Mouse (Mus musculus) kidney, adult 8-10 months (tissue): ENCODE results near the gene Dhx32.
"Not testable (repeated sequence)": the region's sequence is repeated elsewhere in the genome, so short reads cannot be mapped to it uniquely, and the experiment has no call there.

Experiments
- DNase-seq, 2 experiments: peaks; one replicate each; pipeline ENCODE4 v3.0.0; 2022

The Dhx32 gene

DNA sequence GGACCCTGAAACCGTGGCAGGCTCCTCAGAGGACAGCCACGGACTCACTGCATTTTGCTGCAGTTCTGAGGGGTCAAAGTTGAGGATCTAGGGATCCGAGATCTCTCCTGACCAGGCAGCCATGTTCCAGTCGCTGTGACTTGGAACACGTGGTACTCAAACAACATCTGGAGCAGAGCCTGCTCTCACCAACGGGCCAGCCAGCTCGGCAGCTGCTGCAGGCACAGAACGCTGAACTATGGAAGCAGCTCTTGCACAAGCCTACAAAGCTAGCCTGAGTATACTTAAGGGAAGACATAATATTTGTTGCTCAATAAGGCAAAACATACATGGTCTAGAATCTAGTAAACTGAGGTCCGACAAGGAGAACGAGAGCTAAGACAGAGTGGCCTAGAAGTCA is 57.0 kb downstream of the Dhx32 start:
- DNase-seq: no peak

DNA sequence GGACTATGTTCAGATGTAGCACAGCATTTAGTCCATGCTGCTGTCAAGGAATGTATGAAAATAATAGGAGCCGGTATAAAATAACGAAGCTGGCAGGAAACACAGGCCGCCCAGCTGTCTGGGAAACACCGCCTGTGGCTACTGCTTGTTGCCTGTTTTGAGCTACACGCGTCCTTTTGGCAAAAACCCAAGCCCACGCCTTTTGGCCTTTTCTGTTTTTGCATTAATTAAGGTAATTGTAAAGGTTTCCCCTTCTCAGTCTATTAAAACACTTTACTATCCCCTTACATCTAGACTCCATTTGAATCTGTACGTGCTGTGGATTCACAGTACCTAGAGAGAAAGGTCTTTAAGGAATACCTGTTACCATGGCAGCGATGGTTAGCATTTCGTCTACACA is 57.7 kb downstream of the Dhx32 start:
- DNase-seq: no peak

DNA sequence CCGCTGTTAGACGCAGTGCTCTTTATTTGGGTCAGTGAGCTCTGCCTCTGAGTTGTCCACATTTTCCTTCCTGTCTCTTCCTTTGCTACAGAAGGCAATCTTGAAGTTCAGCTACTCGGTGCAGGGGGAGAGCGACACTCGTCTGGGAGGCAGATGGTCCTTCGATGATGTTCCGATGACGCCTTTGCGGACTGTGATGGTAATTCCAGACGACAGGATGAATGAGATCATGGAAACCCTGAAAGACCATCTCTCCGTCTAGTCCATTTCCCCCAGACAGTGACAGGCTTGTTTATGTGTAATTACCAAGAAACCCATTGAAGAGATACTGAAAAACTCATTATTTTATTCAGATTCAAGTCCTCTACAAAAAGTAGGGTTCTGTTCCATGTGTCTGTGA is 61.9 kb downstream of the Dhx32 start:
- no peak for DNase-seq

GRCm38 (mm10) chr7:133718580-133718979 is 63.9 kb downstream of the Dhx32 start:
- no peak for DNase-seq

- DNase-seq: no peak
Observed at GRCm38 (mm10) chr7:133715387-133715786, 67.1 kb downstream of the Dhx32 start.

- DNase-seq: no peak
Observed at GRCm38 (mm10) chr7:133707301-133707700, 75.2 kb downstream of the Dhx32 start.

DNA sequence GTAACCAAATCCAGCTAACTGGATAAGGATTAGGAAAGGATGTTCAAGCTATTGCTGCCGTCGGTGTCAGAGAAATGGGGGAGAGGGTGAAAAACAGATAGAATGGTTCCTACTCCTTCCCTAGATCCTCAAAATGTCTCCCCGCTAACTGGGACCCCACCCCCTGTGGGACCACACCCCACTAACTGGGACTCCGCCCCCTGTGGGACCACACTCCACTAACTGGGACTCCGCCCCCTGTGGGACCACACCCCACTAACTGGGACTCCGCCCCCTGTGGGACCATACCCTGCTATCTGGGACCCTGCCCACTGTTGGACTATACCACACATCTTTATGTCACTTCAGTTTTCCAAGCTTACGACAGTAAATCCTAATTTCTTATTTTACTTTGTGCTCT is 78.6 kb downstream of the Dhx32 start:
- DNase-seq: no peak

DNA sequence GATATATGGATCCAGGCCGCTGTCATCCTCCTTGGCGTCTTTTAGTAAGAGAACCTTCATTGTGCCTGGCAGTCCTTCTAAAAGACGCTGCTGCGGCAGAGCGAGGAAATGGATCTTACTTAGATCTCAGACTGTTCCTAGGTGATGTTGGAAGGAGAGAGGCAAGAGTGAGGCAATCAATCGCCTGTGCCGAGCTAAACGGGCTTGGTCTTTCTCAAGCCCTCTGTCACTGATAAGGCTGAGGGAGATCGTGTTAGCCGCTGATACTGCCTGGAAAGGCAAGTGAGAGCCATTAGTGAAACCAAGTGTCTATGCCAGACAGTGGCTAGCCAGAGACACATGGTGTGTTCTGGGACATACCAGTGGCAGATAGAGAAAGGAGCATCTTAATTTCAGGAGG is 80.2 kb downstream of the Dhx32 start:
- DNase-seq: no peak

- no peak for DNase-seq
Observed at GRCm38 (mm10) chr7:133701366-133701765, 81.2 kb downstream of the Dhx32 start.

- DNase-seq: no peak
Observed at GRCm38 (mm10) chr7:133699885-133700284, 82.6 kb downstream of the Dhx32 start.

- no peak for DNase-seq
Observed at GRCm38 (mm10) chr7:133698021-133698709, 84.4 kb downstream of the Dhx32 start.

DNA sequence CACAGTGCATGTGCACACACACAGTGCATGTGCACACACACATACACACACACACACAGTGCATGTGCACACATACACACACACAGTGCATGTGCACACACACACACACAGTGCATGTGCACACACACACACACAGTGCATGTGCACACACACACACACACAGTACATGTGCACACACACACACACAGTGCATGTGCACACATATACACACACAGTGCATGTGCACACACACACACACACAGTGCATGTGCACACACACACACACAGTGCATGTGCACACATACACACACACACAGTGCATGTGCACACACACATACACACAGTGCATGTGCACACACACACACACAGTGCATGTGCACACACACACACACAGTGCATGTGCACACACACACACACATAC is 96.9 kb downstream of the Dhx32 start:
- not testable (repeated sequence) for DNase-seq

- no peak for DNase-seq
Observed at GRCm38 (mm10) chr7:133684701-133685100, 97.8 kb downstream of the Dhx32 start.

DNA sequence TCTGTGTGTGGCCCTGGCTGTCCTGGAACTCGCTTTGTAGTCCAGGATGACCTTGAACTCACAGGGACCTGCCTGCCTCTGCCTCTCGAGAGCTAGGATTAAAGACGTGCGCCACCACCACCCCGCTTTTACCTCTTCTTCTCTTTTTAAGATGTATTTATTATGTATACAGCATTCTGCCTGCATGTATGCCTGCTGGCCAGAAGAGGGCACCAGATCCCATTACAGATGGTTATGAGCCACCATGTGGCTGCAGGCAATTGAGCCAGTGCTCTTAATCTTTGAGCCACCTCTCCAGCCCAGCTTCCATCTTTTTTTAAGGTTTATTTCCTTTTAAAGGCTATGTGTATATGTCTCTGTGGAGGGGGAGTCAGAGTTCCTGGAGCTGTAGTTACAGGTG is 98.4 kb downstream of the Dhx32 start:
- DNase-seq: no peak

DNA sequence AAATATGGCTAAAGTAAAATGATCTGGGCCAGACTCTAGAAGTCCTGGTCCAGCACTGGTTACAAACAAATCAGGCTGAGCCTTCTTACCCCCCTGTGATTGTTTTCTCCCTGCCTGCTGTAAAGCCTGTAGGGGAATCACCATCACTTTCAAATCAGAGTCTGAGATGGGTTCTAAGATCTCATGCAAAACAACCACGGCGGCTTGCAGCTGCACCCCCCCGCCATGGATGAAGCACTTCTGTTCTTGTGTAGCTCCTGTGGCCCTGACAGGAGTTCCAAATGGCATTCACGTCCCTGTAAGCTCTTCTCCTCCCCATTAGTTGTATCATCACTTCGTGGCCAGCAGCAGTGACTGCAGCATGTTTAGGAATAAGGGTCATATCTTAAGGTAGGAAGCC is 98.9 kb downstream of the Dhx32 start:
- no peak for DNase-seq

DNA sequence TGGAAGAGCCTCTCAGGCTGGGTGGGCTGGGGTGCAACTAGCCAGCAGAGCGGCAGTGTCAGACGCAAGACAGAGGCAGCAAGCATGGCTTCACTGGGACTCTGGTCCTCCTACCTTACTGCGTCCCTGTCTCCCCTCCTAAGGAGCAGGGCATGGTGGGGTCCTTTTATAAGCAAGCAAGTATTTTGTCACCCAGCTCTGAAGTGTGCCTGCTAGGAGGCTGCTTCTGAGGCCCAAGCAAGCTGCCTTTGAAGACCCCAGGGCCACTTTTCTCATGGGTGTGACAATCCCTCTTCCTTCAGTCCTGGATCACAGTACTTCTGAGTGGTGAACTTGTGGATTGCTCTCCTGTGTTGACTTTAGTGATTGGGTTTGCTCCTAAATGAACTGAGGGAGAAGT is 102.6 kb downstream of the Dhx32 start, which contains the start of gene Mmp21:
Gene Mmp21, minus strand, starts transcription at position 101 of the 400 bp plus-strand sequence.
- no peak for DNase-seq

DNA sequence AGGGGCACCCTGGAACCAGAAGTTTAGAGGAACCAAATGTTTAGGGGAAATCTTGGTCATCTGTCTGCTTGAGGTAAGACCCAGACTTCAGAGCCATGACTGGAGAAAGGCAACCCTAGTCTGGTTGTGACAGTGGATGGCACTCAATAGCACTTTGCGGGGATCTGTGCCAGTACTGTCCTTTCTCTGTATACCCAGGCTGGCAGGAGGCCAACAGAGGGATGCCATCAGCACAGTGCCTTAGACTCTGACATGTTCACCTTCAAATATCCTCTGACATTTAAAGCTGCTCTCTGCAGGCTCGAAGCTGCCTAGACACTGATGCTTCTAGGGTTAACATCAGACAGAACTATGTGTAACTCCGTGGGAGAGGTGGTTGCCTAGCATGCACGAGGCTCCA is 103.1 kb downstream of the Dhx32 start:
- DNase-seq: no peak

GRCm38 (mm10) chr7:133678716-133679115 is 103.8 kb downstream of the Dhx32 start:
- DNase-seq: no peak

GRCm38 (mm10) chr7:133676002-133676401 is 106.5 kb downstream of the Dhx32 start:
- no peak for DNase-seq
